8 mouse cellular contexts compared by ENCODE assay signal in the genomic region with DNA sequence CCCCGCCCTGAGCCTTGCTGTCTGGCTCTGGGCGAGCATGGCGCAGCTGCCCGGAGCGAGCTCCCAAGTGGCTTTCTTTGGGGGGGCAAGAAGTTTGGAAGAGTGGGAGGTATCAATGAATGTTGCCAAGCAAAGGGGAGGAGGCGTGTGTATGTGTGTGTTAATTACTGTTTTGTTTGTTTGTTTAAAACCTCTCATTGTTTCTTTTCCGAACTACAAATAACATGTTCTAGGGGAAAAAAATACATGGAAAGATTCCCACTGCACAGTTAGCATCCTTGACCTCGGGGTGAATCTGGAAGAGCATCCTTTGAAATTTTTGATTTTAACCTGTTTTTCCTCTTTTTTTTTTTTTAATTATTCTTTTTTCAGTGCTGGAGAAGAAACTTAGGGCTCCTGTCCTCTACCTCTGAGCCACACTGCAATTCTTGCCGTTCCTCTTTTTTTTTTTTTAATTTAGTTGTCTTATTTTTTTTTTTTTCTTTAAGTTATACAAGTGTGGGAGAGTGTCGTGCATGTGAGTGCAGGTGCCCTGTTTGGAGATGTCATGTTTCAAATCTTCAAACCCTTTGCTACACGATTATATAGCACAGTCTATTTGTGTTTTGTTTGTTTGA. TPM values are rescaled to one million over a fixed set of nuclear protein-coding genes. Genes with fewer than 3 reads are reported as not detected.
DNase-seq lines count a peak whose midpoint lies in the region; ATAC-seq lines count a peak whose summit lies in the region.
"Had no signal": no experiment of that assay in that cellular context is flagged by ENCODE, and none has a peak within 500 bp of the region (broad histone marks: within the 10 kb centered on the region; RNA-seq: fewer than 3 reads in every experiment).

No protein-coding gene starts in this region.

- DNase-seq in lung, postnatal 14 days: no peak
- no peak for DNase-seq in forebrain, embryonic 14.5 days (ENCODE audit: low spot score)
- DNase-seq in limb, embryonic 10.5 days (ENCODE audit: low spot score): no peak
- no peak for DNase-seq in layer of hippocampus, adult 8-10 months (ENCODE audit: low spot score in 2 of 2)
- no peak for DNase-seq in cerebellum, adult 18-20 months
- DNase-seq: lung, adult 18-20 months had no signal

- no peaks in the 10 kb centered on the region for H3K36me3 ChIP-seq in lung, embryonic 15.5 days
- H3K36me3 ChIP-seq in forebrain, embryonic 14.5 days (ENCODE audit: control insufficient read depth, insufficient read depth, low read length): no peaks in the 10 kb centered on the region
- no peaks in the 10 kb centered on the region for H3K36me3 ChIP-seq in limb, embryonic 10.5 days
- H3K36me3 ChIP-seq in stomach, embryonic 14.5 days (ENCODE audit: control insufficient read depth, insufficient read depth, low read length): no peaks in the 10 kb centered on the region

- H3K4me3 ChIP-seq in lung, embryonic 15.5 days: peak overlapping the region; percentile 25
- peak overlapping the region; percentile 8; the same call in 1 of the 2 replicates for H3K4me3 ChIP-seq in forebrain, embryonic 14.5 days (ENCODE audit: low read depth, low read length)
- peak overlapping the region; percentile 51 for H3K4me3 ChIP-seq in limb, embryonic 10.5 days
- no peak overlapping the region for H3K4me3 ChIP-seq in stomach, embryonic 14.5 days (ENCODE audit: low read depth, low read length)

- H3K4me2 ChIP-seq in lung, embryonic 15.5 days: peak overlapping the region; percentile 52
- H3K4me2 ChIP-seq in forebrain, embryonic 14.5 days (ENCODE audit: low read length): peak overlapping the region; percentile 41
- H3K4me2 ChIP-seq in stomach, embryonic 14.5 days (replicated peaks; ENCODE audit: low read depth, low read length): peak overlapping the region; percentile 33

- WGBS in lung, embryonic 15.5 days: 20% methylated on average over 11 of the region's 11 CpGs
- 6% methylated on average over 11 of the region's 11 CpGs for WGBS in forebrain, embryonic 14.5 days
- 17% methylated on average over 11 of the region's 11 CpGs for WGBS in limb, embryonic 10.5 days
- WGBS in stomach, embryonic 14.5 days: 26% methylated on average over 11 of the region's 11 CpGs

- ATAC-seq in lung, embryonic 15.5 days (ENCODE audit: borderline replicate concordance, extremely low read depth, low FRiP score, low TSS enrichment): no peak
- ATAC-seq in forebrain, embryonic 14.5 days: no peak
- ATAC-seq in stomach, embryonic 14.5 days (ENCODE audit: insufficient number of reproducible peaks, insufficient read depth, low FRiP score, low read depth): no peak

- H3K4me1 ChIP-seq in lung, embryonic 15.5 days: peaks cover 2% of the 10 kb centered on the region; the same call in 1 of the 2 replicates
- 0 out of 2 replicates have a peak, but pooled peaks cover 4% of the 10 kb centered on the region for H3K4me1 ChIP-seq in forebrain, embryonic 14.5 days (ENCODE audit: control insufficient read depth, insufficient read depth, low read length)
- peaks cover 18% of the 10 kb centered on the region for H3K4me1 ChIP-seq in limb, embryonic 10.5 days
- H3K4me1 ChIP-seq in stomach, embryonic 14.5 days (ENCODE audit: control insufficient read depth, insufficient read depth, low read length): no peaks in the 10 kb centered on the region

- H3K9me3 ChIP-seq in lung, embryonic 15.5 days: no peaks in the 10 kb centered on the region
- H3K9me3 ChIP-seq in forebrain, embryonic 14.5 days (replicated peaks; ENCODE audit: control insufficient read depth, low read length): no peaks in the 10 kb centered on the region
- H3K9me3 ChIP-seq in limb, embryonic 10.5 days (replicated peaks): no peaks in the 10 kb centered on the region
- no peaks in the 10 kb centered on the region for H3K9me3 ChIP-seq in stomach, embryonic 14.5 days (ENCODE audit: control insufficient read depth, low read depth, low read length)

- peaks cover 14% of the 10 kb centered on the region; the same call in 1 of the 2 replicates for H3K27me3 ChIP-seq in lung, embryonic 15.5 days
- no peaks in the 10 kb centered on the region for H3K27me3 ChIP-seq in forebrain, embryonic 14.5 days (replicated peaks; ENCODE audit: control insufficient read depth, insufficient read depth, low read length)
- no peaks in the 10 kb centered on the region for H3K27me3 ChIP-seq in limb, embryonic 10.5 days (ENCODE audit: low read depth, poor library complexity, severe bottlenecking)
- no peaks in the 10 kb centered on the region for H3K27me3 ChIP-seq in stomach, embryonic 14.5 days (ENCODE audit: control insufficient read depth, insufficient read depth, low read length)

- no peak overlapping the region for H3K9ac ChIP-seq in lung, embryonic 15.5 days
- H3K9ac ChIP-seq in forebrain, embryonic 14.5 days (ENCODE audit: low read length): peak overlapping the region; percentile 45; the same call in 1 of the 2 replicates
- no peak overlapping the region for H3K9ac ChIP-seq in stomach, embryonic 14.5 days (replicated peaks; ENCODE audit: low read depth, low read length)

- H3K27ac ChIP-seq in lung, embryonic 15.5 days: no peak overlapping the region
- peak overlapping the region; percentile 67 for H3K27ac ChIP-seq in forebrain, embryonic 14.5 days (ENCODE audit: low read depth, low read length)
- H3K27ac ChIP-seq in limb, embryonic 10.5 days: peak overlapping the region; percentile 87
- no peak overlapping the region for H3K27ac ChIP-seq in stomach, embryonic 14.5 days (ENCODE audit: low read length)

RNA-seq across cellular contexts. Expression of a gene that starts 25.5 kb away (rescaled TPM):
- polyA plus RNA-seq in lung, embryonic 15.5 days (2015; fragmentation: Nextera tagmentation; extraction: Ambion mirVana): 891 and 915 TPM in 2 replicates
- polyA plus RNA-seq in forebrain, embryonic 14.5 days (2014; fragmentation: Nextera tagmentation; extraction: Ambion mirVana): 1,083 and 1,200 TPM in 2 replicates
- polyA plus RNA-seq in limb, embryonic 10.5 days (2016; fragmentation: Nextera tagmentation; extraction: Ambion mirVana): 718 and 743 TPM in 2 replicates
- 898 and 932 TPM in 2 replicates for polyA plus RNA-seq in stomach, embryonic 14.5 days (2014; fragmentation: Nextera tagmentation; extraction: Ambion mirVana)
- total RNA-seq in layer of hippocampus, adult 8-10 months (2022): 100 to 1,000 TPM; 621 to 774 (median 709) TPM

RNA-seq across cellular contexts. Expression of a gene that starts 33.3 kb away (rescaled TPM):
- 65.4 and 66.0 TPM in 2 replicates for polyA plus RNA-seq in lung, embryonic 15.5 days (2015; fragmentation: Nextera tagmentation; extraction: Ambion mirVana)
- polyA plus RNA-seq in forebrain, embryonic 14.5 days (2014; fragmentation: Nextera tagmentation; extraction: Ambion mirVana): 56.4 and 57.6 TPM in 2 replicates
- polyA plus RNA-seq in limb, embryonic 10.5 days (2016; fragmentation: Nextera tagmentation; extraction: Ambion mirVana): 55.0 and 60.0 TPM in 2 replicates
- 61.3 and 63.8 TPM in 2 replicates for polyA plus RNA-seq in stomach, embryonic 14.5 days (2014; fragmentation: Nextera tagmentation; extraction: Ambion mirVana)
- 10 to 100 TPM; 21.1 to 24.6 (median 22.9) TPM for total RNA-seq in layer of hippocampus, adult 8-10 months (2022)

RNA-seq across cellular contexts. Expression of a gene that starts 33.3 kb away (rescaled TPM):
- polyA plus RNA-seq in lung, embryonic 15.5 days (2015; fragmentation: Nextera tagmentation; extraction: Ambion mirVana): 20.7 and 24.2 TPM in 2 replicates
- 30.1 and 32.9 TPM in 2 replicates for polyA plus RNA-seq in forebrain, embryonic 14.5 days (2014; fragmentation: Nextera tagmentation; extraction: Ambion mirVana)
- polyA plus RNA-seq in limb, embryonic 10.5 days (2016; fragmentation: Nextera tagmentation; extraction: Ambion mirVana): 33.3 and 34.1 TPM in 2 replicates
- 36.0 and 37.0 TPM in 2 replicates for polyA plus RNA-seq in stomach, embryonic 14.5 days (2014; fragmentation: Nextera tagmentation; extraction: Ambion mirVana)
- 10 to 100 TPM; 19.1 to 22.9 (median 20.9) TPM for total RNA-seq in layer of hippocampus, adult 8-10 months (2022)

RNA-seq across cellular contexts. Expression of a gene that starts 47.3 kb away (rescaled TPM):
- 262 and 286 TPM in 2 replicates for polyA plus RNA-seq in lung, embryonic 15.5 days (2015; fragmentation: Nextera tagmentation; extraction: Ambion mirVana)
- polyA plus RNA-seq in forebrain, embryonic 14.5 days (2014; fragmentation: Nextera tagmentation; extraction: Ambion mirVana): 165 and 169 TPM in 2 replicates
- 444 and 468 TPM in 2 replicates for polyA plus RNA-seq in limb, embryonic 10.5 days (2016; fragmentation: Nextera tagmentation; extraction: Ambion mirVana)
- polyA plus RNA-seq in stomach, embryonic 14.5 days (2014; fragmentation: Nextera tagmentation; extraction: Ambion mirVana): 218 and 229 TPM in 2 replicates
- 10 to 100 TPM; 83.6 to 93.5 (median 86.2) TPM for total RNA-seq in layer of hippocampus, adult 8-10 months (2022)

RNA-seq across cellular contexts. Expression of a gene that starts 55.1 kb away (rescaled TPM):
- 9.4 and 9.7 TPM in 2 replicates for polyA plus RNA-seq in lung, embryonic 15.5 days (2015; fragmentation: Nextera tagmentation; extraction: Ambion mirVana)
- 63.3 and 69.4 TPM in 2 replicates for polyA plus RNA-seq in forebrain, embryonic 14.5 days (2014; fragmentation: Nextera tagmentation; extraction: Ambion mirVana)
- 54.0 and 60.6 TPM in 2 replicates for polyA plus RNA-seq in limb, embryonic 10.5 days (2016; fragmentation: Nextera tagmentation; extraction: Ambion mirVana)
- polyA plus RNA-seq in stomach, embryonic 14.5 days (2014; fragmentation: Nextera tagmentation; extraction: Ambion mirVana): 15.7 and 17.2 TPM in 2 replicates
- 10 to 100 TPM; 57.2 to 62.6 (median 60.8) TPM for total RNA-seq in layer of hippocampus, adult 8-10 months (2022)

Comparison
In these comparisons a context has a peak if more than half of its experiments do, and no peak if none do; other contexts are left out.
1. H3K27ac ChIP-seq: peak in forebrain, embryonic 14.5 days (single experiment) and limb, embryonic 10.5 days (single experiment); none in lung, embryonic 15.5 days (single experiment) and stomach, embryonic 14.5 days (single experiment).
2. Peak in every context shown above with its lines, with median percentiles within 50 percentile points of each other: H3K4me2 ChIP-seq.